Mouse (Mus musculus): ENCODE results near the gene Slc39a2.
"Not testable (repeated sequence)": the region's sequence is repeated elsewhere in the genome, so short reads cannot be mapped to it uniquely, and the experiment has no call there.

Slc39a2 gene

GRCm38 (mm10) chr14:51899351-51899750 lies 6.7 kb downstream of the Slc39a2 start:
- in situ Hi-C loops (cut with MboI, MseI), result loop anchor here (25.0 kb wide), 1 partner anchor 962 kb away; the partner anchor contains the start of genes Gm49342, Pip4p1 and Pnp

GRCm38 (mm10) chr14:51902806-51903710 lies 10.4 kb downstream of the Slc39a2 start:
- in situ Hi-C loops (cut with MboI, MseI), result no loop called here

GRCm38 (mm10) chr14:51903782-51904181 lies 11.1 kb downstream of the Slc39a2 start:
- in situ Hi-C loops (cut with MboI, MseI), result no loop called here

- in situ Hi-C loops (cut with MboI, MseI), result loop anchor here (5.0 kb wide), 1 partner anchor 103 kb away; no protein-coding TSS in a partner anchor
Measured at GRCm38 (mm10) chr14:51904706-51905105, 12.0 kb downstream of the Slc39a2 start.

- in situ Hi-C loops (cut with MboI, MseI), result loop anchor here (5.0 kb wide), 1 partner anchor 101 kb away; no protein-coding TSS in a partner anchor
Measured at GRCm38 (mm10) chr14:51906102-51906501, 13.4 kb downstream of the Slc39a2 start.

- in situ Hi-C loops (cut with MboI, MseI), result no loop called here
Measured at GRCm38 (mm10) chr14:51911301-51911700, 18.6 kb downstream of the Slc39a2 start.

- in situ Hi-C loops (cut with MboI, MseI), result no loop called here
Measured at GRCm38 (mm10) chr14:51912391-51913061, 19.8 kb downstream of the Slc39a2 start.

- in situ Hi-C loops (cut with MboI, MseI), result no loop called here
Measured at GRCm38 (mm10) chr14:51913062-51913959, 20.6 kb downstream of the Slc39a2 start.

- in situ Hi-C loops (cut with MboI, MseI), result no loop called here
Measured at GRCm38 (mm10) chr14:51913960-51914762, 21.5 kb downstream of the Slc39a2 start, which contains the start of gene Ndrg2. Gene Ndrg2, minus strand, starts transcription at chr14:51914158.

GRCm38 (mm10) chr14:51915030-51915429 lies 22.3 kb downstream of the Slc39a2 start:
- in situ Hi-C loops (cut with MboI, MseI), result no loop called here

GRCm38 (mm10) chr14:51916539-51916938 lies 23.9 kb downstream of the Slc39a2 start:
- in situ Hi-C loops (cut with MboI, MseI), result no loop called here

GRCm38 (mm10) chr14:51918125-51918524 lies 25.4 kb downstream of the Slc39a2 start, which contains the start of gene Tppp2:
Gene Tppp2, plus strand, starts transcription at chr14:51918425.
- in situ Hi-C loops (cut with MboI, MseI), result no loop called here

- in situ Hi-C loops (cut with MboI, MseI), result no loop called here
Measured at GRCm38 (mm10) chr14:51918966-51919365, 26.3 kb downstream of the Slc39a2 start.

- in situ Hi-C loops (cut with MboI, MseI), result no loop called here
Measured at GRCm38 (mm10) chr14:51921759-51922570, 29.3 kb downstream of the Slc39a2 start.

GRCm38 (mm10) chr14:51922571-51922865 lies 29.8 kb downstream of the Slc39a2 start, which contains the start of gene Rnase13:
Gene Rnase13, minus strand, starts transcription at chr14:51922773.
- in situ Hi-C loops (cut with MboI, MseI), result no loop called here

GRCm38 (mm10) chr14:51922910-51923309 lies 30.2 kb downstream of the Slc39a2 start:
- in situ Hi-C loops (cut with MboI, MseI), result no loop called here

GRCm38 (mm10) chr14:51923492-51923891 lies 30.8 kb downstream of the Slc39a2 start:
- in situ Hi-C loops (cut with MboI, MseI), result no loop called here

GRCm38 (mm10) chr14:51926930-51927329 lies 34.2 kb downstream of the Slc39a2 start:
- in situ Hi-C loops (cut with MboI, MseI), result not testable (repeated sequence)

GRCm38 (mm10) chr14:51929309-51929943 lies 36.7 kb downstream of the Slc39a2 start:
- in situ Hi-C loops (cut with MboI, MseI), result no loop called here

All from T-helper 2 cell (primary cell).